Mouse (Mus musculus): ENCODE data around the gene Gna11. TPM values are rescaled to one million over a fixed set of nuclear protein-coding genes. Genes with fewer than 3 reads are reported as not detected.

Gna11 gene
- polyA plus RNA-seq (2012; rRNA removed), result 33.8 and 38.9 TPM in 2 replicates

DNA sequence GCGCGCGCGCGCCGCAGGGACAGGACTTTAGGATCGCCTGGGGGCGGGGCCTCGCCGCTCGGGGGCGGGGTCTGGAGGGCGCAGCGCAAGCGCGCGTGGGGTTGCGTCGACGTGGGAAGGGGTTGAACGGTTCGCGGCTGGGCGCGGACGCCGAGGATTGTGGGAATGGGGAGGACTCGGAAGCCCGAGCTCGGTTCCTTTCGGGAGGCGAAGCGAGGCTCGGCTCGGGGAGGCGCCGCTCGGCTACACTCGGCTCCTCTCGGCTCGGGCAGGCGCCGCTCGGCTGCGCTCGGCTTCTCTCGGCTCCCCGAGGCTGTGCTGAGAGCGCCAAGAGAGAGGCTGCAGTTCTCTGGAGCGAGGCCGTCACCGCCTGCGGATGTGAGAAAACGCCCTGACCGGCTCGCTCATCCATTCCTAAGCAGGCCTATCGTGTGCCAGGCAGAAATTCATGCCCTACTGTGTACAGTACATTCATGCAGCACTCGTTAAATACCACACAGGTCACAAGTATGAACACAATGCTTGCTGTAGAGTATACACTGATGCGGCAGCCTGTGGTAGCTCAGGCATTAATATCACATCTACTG lies at the start of gene Gna11:
Gene Gna11 (minus strand): TSS at position 30 of the 587 bp plus-strand sequence.
- Histone ChIP-seq H3K27me3 (ENCODE audit: control insufficient read depth, insufficient read depth, low read length) (no peaks in the 10 kb centered on the region), H3K4me3 (ENCODE audit: extremely low read depth, insufficient read depth, insufficient read length) (peak within 1 kb of the TSS; percentile 82), H3K27ac (ENCODE audit: insufficient read depth, low read length) (peak within 1 kb of the TSS; percentile 83), H3K36me3 (ENCODE audit: control insufficient read depth, insufficient read depth, low read length) (no peaks in the 10 kb centered on the region), H3K4me1 (ENCODE audit: control insufficient read depth, insufficient read depth, insufficient read length) (peaks cover 14% of the 10 kb centered on the region; the same call in 1 of the 2 replicates)
- DNase-seq (ENCODE audit: low read depth in 1 of 2, low spot score in 2 of 2), result peak; percentile 92 to 100
- TF ChIP-seq POLR2A (IDR thresholded peaks at IDR 0.05; ENCODE audit: low read depth, low read length) (no peak), CTCF (IDR thresholded peaks at IDR 0.05; ENCODE audit: extremely low read depth, insufficient read depth, insufficient read length, insufficient replicate concordance) (no peak)
- WGBS, result 1% methylated on average over 58 of the region's 59 CpGs

DNA sequence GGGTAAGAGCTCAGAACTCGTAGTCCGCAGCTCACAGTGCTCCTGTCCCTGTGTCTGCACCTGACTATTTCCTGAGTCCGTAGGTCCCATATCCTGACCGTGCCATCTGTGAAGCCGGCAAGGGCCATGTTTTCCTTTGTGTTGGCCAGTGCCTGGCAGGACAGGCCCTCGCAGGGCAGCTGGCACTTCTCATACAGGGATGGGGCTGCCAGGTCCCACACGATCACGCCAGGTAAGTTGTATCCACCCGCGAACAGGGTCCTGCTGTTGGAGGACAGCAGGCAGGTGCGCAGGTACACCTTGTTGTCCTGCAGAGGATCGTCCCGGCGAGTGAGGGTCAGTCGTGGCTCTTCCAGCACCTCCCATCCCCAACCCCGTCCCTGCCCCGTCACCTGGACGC lies 48.9 kb upstream of the Gna11 start:
- H3K27me3 ChIP-seq (ENCODE audit: control insufficient read depth, insufficient read depth, low read length), result peaks cover 7% of the 10 kb centered on the region; the same call in 1 of the 2 replicates
- peaks cover 12% of the 10 kb centered on the region; the same call in 1 of the 2 replicates for H3K4me1 ChIP-seq (ENCODE audit: control insufficient read depth, insufficient read depth, insufficient read length)
- no peak for TF ChIP-seq POLR2A (IDR thresholded peaks at IDR 0.05; ENCODE audit: low read depth, low read length)
- TF ChIP-seq CTCF (IDR thresholded peaks at IDR 0.05; ENCODE audit: extremely low read depth, insufficient read depth, insufficient read length, insufficient replicate concordance), result no peak
- DNase-seq (ENCODE audit: low read depth in 1 of 2, low spot score in 2 of 2), result no peak
- 89% methylated on average over 18 of the region's 18 CpGs for WGBS
- H3K4me3 ChIP-seq (ENCODE audit: extremely low read depth, insufficient read depth, insufficient read length), result no peak overlapping the region
- no peak overlapping the region for H3K27ac ChIP-seq (ENCODE audit: insufficient read depth, low read length)
- H3K36me3 ChIP-seq (ENCODE audit: control insufficient read depth, insufficient read depth, low read length), result no peaks in the 10 kb centered on the region

DNA sequence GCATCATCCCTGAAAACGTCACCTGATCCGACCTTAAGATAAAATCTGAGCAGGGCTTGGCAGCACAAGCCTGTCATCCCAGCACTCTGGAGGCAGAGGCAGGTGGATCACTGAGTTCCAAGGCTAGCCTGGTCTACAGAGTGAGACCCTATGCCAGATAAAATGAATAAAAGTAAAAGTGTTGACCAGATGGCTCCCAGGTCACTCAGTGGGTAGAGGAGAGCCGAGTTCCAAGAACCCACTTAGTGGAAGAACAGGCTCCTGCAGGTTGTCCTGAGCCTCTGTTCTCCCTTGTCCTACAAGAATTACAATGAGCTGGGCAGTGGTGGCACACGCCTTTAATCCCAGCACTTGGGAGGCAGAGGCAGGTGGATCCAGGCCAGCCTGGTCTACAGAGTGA lies 48.2 kb upstream of the Gna11 start:
- no peaks in the 10 kb centered on the region for H3K36me3 ChIP-seq (ENCODE audit: control insufficient read depth, insufficient read depth, low read length)
- H3K4me1 ChIP-seq (ENCODE audit: control insufficient read depth, insufficient read depth, insufficient read length), result peaks cover 12% of the 10 kb centered on the region; the same call in 1 of the 2 replicates
- H3K4me3 ChIP-seq (ENCODE audit: extremely low read depth, insufficient read depth, insufficient read length), result no peak overlapping the region
- H3K27ac ChIP-seq (ENCODE audit: insufficient read depth, low read length), result no peak overlapping the region
- WGBS, result 83% methylated on average over 4 of the region's 4 CpGs
- peaks cover 7% of the 10 kb centered on the region; the same call in 1 of the 2 replicates for H3K27me3 ChIP-seq (ENCODE audit: control insufficient read depth, insufficient read depth, low read length)
- no peak for TF ChIP-seq POLR2A (IDR thresholded peaks at IDR 0.05; ENCODE audit: low read depth, low read length)
- TF ChIP-seq CTCF (IDR thresholded peaks at IDR 0.05; ENCODE audit: extremely low read depth, insufficient read depth, insufficient read length, insufficient replicate concordance), result no peak
- DNase-seq (ENCODE audit: low read depth in 1 of 2, low spot score in 2 of 2), result no peak

DNA sequence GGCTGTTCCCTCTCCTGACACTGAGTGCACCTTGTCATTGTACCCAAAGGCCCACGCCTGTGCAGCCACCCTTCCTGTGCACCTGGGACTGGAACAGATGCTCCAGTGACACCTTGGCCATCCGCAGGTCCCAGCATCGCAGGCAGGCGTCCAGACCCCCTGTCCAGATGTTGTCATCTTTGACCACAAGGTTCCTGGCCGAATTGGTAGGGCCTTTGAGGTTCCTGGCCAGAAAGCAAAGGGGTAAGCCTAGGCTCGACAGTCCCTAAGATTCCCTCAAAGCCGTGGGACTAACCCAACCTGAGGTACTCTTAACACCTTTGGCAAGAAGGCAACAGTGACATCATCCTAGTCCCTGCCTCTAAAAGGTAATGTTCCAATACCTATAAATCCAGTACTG lies 47.6 kb upstream of the Gna11 start:
- DNase-seq (ENCODE audit: low read depth in 1 of 2, low spot score in 2 of 2), result no peak
- TF ChIP-seq POLR2A (IDR thresholded peaks at IDR 0.05; ENCODE audit: low read depth, low read length), result no peak
- no peak for TF ChIP-seq CTCF (IDR thresholded peaks at IDR 0.05; ENCODE audit: extremely low read depth, insufficient read depth, insufficient read length, insufficient replicate concordance)
- 77% methylated on average over 7 of the region's 7 CpGs for WGBS
- Histone ChIP-seq H3K36me3 (ENCODE audit: control insufficient read depth, insufficient read depth, low read length) (no peaks in the 10 kb centered on the region), H3K4me3 (ENCODE audit: extremely low read depth, insufficient read depth, insufficient read length) (no peak overlapping the region), H3K27ac (ENCODE audit: insufficient read depth, low read length) (no peak overlapping the region), H3K4me1 (ENCODE audit: control insufficient read depth, insufficient read depth, insufficient read length) (peaks cover 8% of the 10 kb centered on the region; the same call in 1 of the 2 replicates), H3K27me3 (ENCODE audit: control insufficient read depth, insufficient read depth, low read length) (peaks cover 7% of the 10 kb centered on the region; the same call in 1 of the 2 replicates)

DNA sequence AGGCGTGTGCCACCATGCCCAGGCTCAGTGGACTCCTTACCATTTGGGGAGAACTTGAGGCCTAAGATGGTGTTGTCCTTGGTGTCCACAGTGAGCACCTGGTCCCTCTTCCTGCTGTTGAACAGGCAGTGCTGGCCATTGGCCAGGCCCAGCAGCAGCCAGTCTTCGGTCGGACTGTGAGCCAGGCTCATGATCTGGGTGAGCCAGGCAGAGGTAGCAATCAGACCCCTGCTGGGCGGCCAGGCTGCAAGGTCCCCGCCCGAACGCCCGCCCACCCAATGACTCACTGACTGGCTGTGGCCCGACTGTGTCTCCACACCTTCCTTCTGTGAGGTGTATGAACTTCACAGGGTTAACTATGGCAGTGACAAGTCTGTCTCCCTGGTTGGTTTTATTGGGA lies 46.9 kb upstream of the Gna11 start:
- H3K36me3 ChIP-seq (ENCODE audit: control insufficient read depth, insufficient read depth, low read length), result no peaks in the 10 kb centered on the region
- H3K27me3 ChIP-seq (ENCODE audit: control insufficient read depth, insufficient read depth, low read length), result peaks cover 5% of the 10 kb centered on the region; the same call in 1 of the 2 replicates
- no peak for DNase-seq (ENCODE audit: low read depth in 1 of 2, low spot score in 2 of 2)
- no peak overlapping the region for H3K27ac ChIP-seq (ENCODE audit: insufficient read depth, low read length)
- no peak overlapping the region for H3K4me3 ChIP-seq (ENCODE audit: extremely low read depth, insufficient read depth, insufficient read length)
- TF ChIP-seq POLR2A (IDR thresholded peaks at IDR 0.05; ENCODE audit: low read depth, low read length) (no peak), CTCF (IDR thresholded peaks at IDR 0.05; ENCODE audit: extremely low read depth, insufficient read depth, insufficient read length, insufficient replicate concordance) (no peak)
- 78% methylated on average over 9 of the region's 9 CpGs for WGBS
- peaks cover 3% of the 10 kb centered on the region; the same call in 1 of the 2 replicates for H3K4me1 ChIP-seq (ENCODE audit: control insufficient read depth, insufficient read depth, insufficient read length)

DNA sequence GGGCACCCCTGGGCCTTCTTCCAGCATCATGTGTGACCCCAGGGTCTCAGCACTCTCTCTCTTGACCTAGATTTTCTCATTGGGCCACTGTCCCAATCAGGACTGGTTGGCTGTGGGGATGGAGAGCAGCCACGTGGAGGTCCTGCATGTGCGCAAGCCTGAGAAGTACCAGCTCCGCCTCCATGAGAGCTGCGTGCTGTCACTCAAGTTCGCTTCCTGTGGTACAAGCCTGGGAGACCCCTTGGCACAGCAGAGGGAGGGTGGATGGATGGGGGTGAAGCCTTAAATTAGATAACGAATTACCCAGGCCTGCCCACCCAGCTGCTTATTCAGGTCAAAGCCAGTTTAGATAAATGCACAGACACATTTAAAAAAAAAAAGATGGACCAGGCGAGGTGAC lies 43.7 kb upstream of the Gna11 start:
- Histone ChIP-seq H3K27me3 (ENCODE audit: control insufficient read depth, insufficient read depth, low read length) (no peaks in the 10 kb centered on the region), H3K27ac (ENCODE audit: insufficient read depth, low read length) (no peak overlapping the region), H3K4me3 (ENCODE audit: extremely low read depth, insufficient read depth, insufficient read length) (no peak overlapping the region), H3K36me3 (ENCODE audit: control insufficient read depth, insufficient read depth, low read length) (no peaks in the 10 kb centered on the region), H3K4me1 (ENCODE audit: control insufficient read depth, insufficient read depth, insufficient read length) (no peaks in the 10 kb centered on the region)
- TF ChIP-seq CTCF (IDR thresholded peaks at IDR 0.05; ENCODE audit: extremely low read depth, insufficient read depth, insufficient read length, insufficient replicate concordance) (no peak), POLR2A (IDR thresholded peaks at IDR 0.05; ENCODE audit: low read depth, low read length) (no peak)
- 75% methylated on average over 7 of the region's 7 CpGs for WGBS
- no peak for DNase-seq (ENCODE audit: low read depth in 1 of 2, low spot score in 2 of 2)

DNA sequence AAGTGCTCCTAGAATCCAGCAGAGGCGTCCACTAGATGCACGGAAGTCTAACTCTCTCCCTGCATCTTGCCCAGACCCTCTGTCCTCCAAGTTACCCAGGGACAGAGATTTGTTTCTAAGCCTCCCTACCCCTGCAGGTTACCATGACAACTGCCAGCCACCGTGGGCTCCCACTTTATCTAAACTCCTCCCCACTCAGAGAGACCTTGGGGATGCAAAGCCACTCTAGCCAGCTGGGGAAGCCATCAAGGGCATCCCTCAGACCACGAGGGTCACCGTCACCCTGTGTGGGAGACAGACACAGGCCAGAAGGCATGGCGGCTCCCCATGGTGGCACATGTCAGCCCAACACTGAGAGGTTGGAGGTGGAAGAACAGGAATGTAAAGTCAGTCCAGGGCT lies 38.4 kb upstream of the Gna11 start:
- H3K4me3 ChIP-seq (ENCODE audit: extremely low read depth, insufficient read depth, insufficient read length), result no peak overlapping the region
- H3K27me3 ChIP-seq (ENCODE audit: control insufficient read depth, insufficient read depth, low read length), result no peaks in the 10 kb centered on the region
- H3K36me3 ChIP-seq (ENCODE audit: control insufficient read depth, insufficient read depth, low read length), result no peaks in the 10 kb centered on the region
- H3K4me1 ChIP-seq (ENCODE audit: control insufficient read depth, insufficient read depth, insufficient read length), result peaks cover 7% of the 10 kb centered on the region; the same call in 1 of the 2 replicates
- 62% methylated on average over 6 of the region's 6 CpGs for WGBS
- TF ChIP-seq CTCF (IDR thresholded peaks at IDR 0.05; ENCODE audit: extremely low read depth, insufficient read depth, insufficient read length, insufficient replicate concordance) (no peak), POLR2A (IDR thresholded peaks at IDR 0.05; ENCODE audit: low read depth, low read length) (no peak)
- no peak for DNase-seq (ENCODE audit: low read depth in 1 of 2, low spot score in 2 of 2)
- H3K27ac ChIP-seq (ENCODE audit: insufficient read depth, low read length), result no peak overlapping the region
